Mouse (Mus musculus) gastrocnemius, adult 2 months (tissue): ENCODE measurements around the gene Pum2. TPM values are rescaled to one million over a fixed set of nuclear protein-coding genes. Genes with fewer than 3 reads are reported as not detected.
"Not testable (repeated sequence)": the region's sequence is repeated elsewhere in the genome, so short reads cannot be mapped to it uniquely, and the experiment has no call there.

ENCODE experiments used
- DNase-seq: peaks from one replicate; pipeline ENCODE4 v3.0.0; 2022
- H3K27ac ChIP-seq: fragments of 200-600 bp; 2 replicates; pipeline ENCODE4 v1.8.1; 2022; ENCODE audit warnings: mild to moderate bottlenecking
- H3K4me3 ChIP-seq: fragments of 200-600 bp; 2 replicates; pipeline ENCODE4 v1.8.1; 2022; ENCODE audit warnings: mild to moderate bottlenecking, moderate library complexity
- CTCF ChIP-seq: fragments of 200-600 bp; IDR thresholded peaks from 2 replicates; pipeline ENCODE4 v1.8.1; 2022; ENCODE audit warnings: antibody characterized with exemption, mild to moderate bottlenecking, moderate library complexity
- intact Hi-C: fragments of 180-260 bp; cut with DNase I; formaldehyde crosslinking; loops from one replicate; pipeline ENCODE4 v1.15.1; 2025
- total RNA-seq, 2 experiments: library from RNA; stranded (reverse); gene quantifications; 2 replicates each; pipeline ENCODE4 v1.2.3; 2021

The Pum2 gene
- total RNA-seq, 2 experiments from 2014 or later: 83.1 to 83.6 TPM

GRCm38 (mm10) chr12:8674891-8675341, 982 bp downstream of the Pum2 start:
- Histone ChIP-seq H3K27ac (peak overlapping the region; percentile 97), H3K4me3 (peak overlapping the region; percentile 93)
- intact Hi-C loops: no loop called here
- no peak for DNase-seq
- no peak for TF ChIP-seq CTCF

GRCm38 (mm10) chr12:8675361-8675760, 1.4 kb downstream of the Pum2 start:
- Histone ChIP-seq H3K4me3 (peak overlapping the region; percentile 93), H3K27ac (peak overlapping the region; percentile 97)
- TF ChIP-seq CTCF: no peak
- intact Hi-C loops: no loop called here
- DNase-seq: no peak

GRCm38 (mm10) chr12:8676341-8676740, 2.4 kb downstream of the Pum2 start:
- intact Hi-C loops: loop anchor here (2.0 kb wide), 1 partner anchor 26 kb away; no protein-coding TSS in a partner anchor
- DNase-seq: no peak
- Histone ChIP-seq H3K4me3 (no peak overlapping the region; the same call in 1 of the 2 replicates), H3K27ac (no peak overlapping the region)
- TF ChIP-seq CTCF: no peak

GRCm38 (mm10) chr12:8677926-8678325, 4.0 kb downstream of the Pum2 start:
- Histone ChIP-seq H3K27ac (no peak overlapping the region), H3K4me3 (no peak overlapping the region)
- no peak for DNase-seq
- no peak for TF ChIP-seq CTCF
- intact Hi-C loops: loop anchor here (2.0 kb wide), 1 partner anchor 25 kb away; no protein-coding TSS in a partner anchor

- Histone ChIP-seq H3K4me3 (no peak overlapping the region), H3K27ac (peak overlapping the region; percentile 48; the same call in 1 of the 2 replicates)
- DNase-seq: no peak
- intact Hi-C loops: no loop called here
- TF ChIP-seq CTCF: no peak
Observed at GRCm38 (mm10) chr12:8684200-8684599, 10.3 kb downstream of the Pum2 start.

GRCm38 (mm10) chr12:8685036-8685435, 11.1 kb downstream of the Pum2 start:
- DNase-seq: no peak
- TF ChIP-seq CTCF: no peak
- Histone ChIP-seq H3K27ac (peak overlapping the region; percentile 25; the same call in 1 of the 2 replicates), H3K4me3 (no peak overlapping the region)
- intact Hi-C loops: no loop called here

- DNase-seq, intact Hi-C loops, H3K27ac ChIP-seq, H3K4me3 ChIP-seq: not testable (repeated sequence)
Observed at GRCm38 (mm10) chr12:8689882-8690281, 15.9 kb downstream of the Pum2 start.

- H3K27ac ChIP-seq: no peak overlapping the region
- peak; percentile 92 for TF ChIP-seq CTCF
- intact Hi-C loops: loop anchor here (2.0 kb wide), 1 partner anchor 304 kb away; no protein-coding TSS in a partner anchor
- H3K4me3 ChIP-seq: no peak overlapping the region
- DNase-seq: peak; percentile 41
Observed at GRCm38 (mm10) chr12:8698895-8699294, 25.0 kb downstream of the Pum2 start.

- Histone ChIP-seq H3K27ac (no peak overlapping the region), H3K4me3 (no peak overlapping the region)
- no peak for DNase-seq
- TF ChIP-seq CTCF: no peak
- intact Hi-C loops: loop anchor here (2.0 kb wide), 1 partner anchor 27 kb away; no protein-coding TSS in a partner anchor
Observed at GRCm38 (mm10) chr12:8703988-8704387, 30.1 kb downstream of the Pum2 start.

GRCm38 (mm10) chr12:8708876-8709275, 34.9 kb downstream of the Pum2 start:
- no peak for TF ChIP-seq CTCF
- DNase-seq: no peak
- intact Hi-C loops: no loop called here
- no peak overlapping the region for H3K4me3 ChIP-seq
- H3K27ac ChIP-seq: no peak overlapping the region

GRCm38 (mm10) chr12:8712665-8713064, 38.7 kb downstream of the Pum2 start:
- no peak for TF ChIP-seq CTCF
- no peak for DNase-seq
- no peak overlapping the region for H3K4me3 ChIP-seq
- intact Hi-C loops: no loop called here
- H3K27ac ChIP-seq: no peak overlapping the region

GRCm38 (mm10) chr12:8716093-8716492, 42.2 kb downstream of the Pum2 start:
- Histone ChIP-seq H3K4me3 (no peak overlapping the region), H3K27ac (no peak overlapping the region)
- DNase-seq: no peak
- no peak for TF ChIP-seq CTCF
- intact Hi-C loops: no loop called here

GRCm38 (mm10) chr12:8726890-8727289, 53.0 kb downstream of the Pum2 start:
- no peak for TF ChIP-seq CTCF
- H3K4me3 ChIP-seq: no peak overlapping the region
- intact Hi-C loops: loop anchor here (10.0 kb wide), 1 partner anchor 158 kb away; no protein-coding TSS in a partner anchor
- H3K27ac ChIP-seq: no peak overlapping the region
- no peak for DNase-seq

GRCm38 (mm10) chr12:8728739-8729138, 54.8 kb downstream of the Pum2 start:
- no peak overlapping the region for H3K4me3 ChIP-seq
- H3K27ac ChIP-seq: no peak overlapping the region
- no peak for TF ChIP-seq CTCF
- intact Hi-C loops: loop anchor here (10.0 kb wide), 1 partner anchor 156 kb away; no protein-coding TSS in a partner anchor
- DNase-seq: peak; percentile 39
